Mouse (Mus musculus) cerebellum, adult 11 months (tissue): ENCODE measurements around the gene Krtap28-13.

Source experiments
- DNase-seq: peaks from one replicate; pipeline ENCODE4 v3.0.0; 2022

Gene Krtap28-13

DNA sequence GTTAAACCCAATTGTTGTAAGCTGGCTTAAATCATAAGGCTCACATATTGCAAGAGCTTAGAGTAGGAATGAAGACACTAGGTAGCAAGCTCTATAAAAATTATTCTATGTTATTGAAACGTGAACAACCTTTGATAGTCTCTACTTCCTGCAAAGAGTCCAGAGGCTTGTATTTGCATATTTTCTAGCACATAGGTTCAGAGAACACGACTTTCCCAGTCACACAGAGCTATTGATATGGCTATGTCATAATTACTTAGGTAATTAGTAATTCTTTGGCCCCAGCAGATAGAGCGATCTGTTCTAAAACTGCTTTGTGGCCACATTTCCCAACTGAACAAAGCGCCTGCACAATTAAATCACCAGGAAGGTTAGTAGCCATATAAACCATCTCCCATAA is 36.2 kb downstream of the Krtap28-13 start:
- no peak for DNase-seq

DNA sequence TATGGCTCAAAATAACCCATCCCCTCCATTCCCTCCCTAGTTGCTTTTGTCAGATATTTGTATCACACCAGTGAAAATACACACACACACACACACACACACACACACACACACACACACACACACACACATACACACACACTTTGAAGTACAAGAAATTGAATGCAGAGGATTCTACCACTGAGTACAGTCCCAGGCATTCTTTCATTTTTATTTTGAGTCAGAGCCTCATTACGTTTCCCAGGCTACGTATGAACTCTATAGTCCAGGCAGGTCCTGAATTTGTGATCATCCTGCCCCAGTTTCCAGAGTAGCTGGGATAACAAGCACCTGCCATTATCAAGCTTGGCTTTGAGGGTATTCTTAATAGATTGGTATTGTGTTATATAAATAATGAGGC is 38.4 kb downstream of the Krtap28-13 start:
- no peak for DNase-seq

DNA sequence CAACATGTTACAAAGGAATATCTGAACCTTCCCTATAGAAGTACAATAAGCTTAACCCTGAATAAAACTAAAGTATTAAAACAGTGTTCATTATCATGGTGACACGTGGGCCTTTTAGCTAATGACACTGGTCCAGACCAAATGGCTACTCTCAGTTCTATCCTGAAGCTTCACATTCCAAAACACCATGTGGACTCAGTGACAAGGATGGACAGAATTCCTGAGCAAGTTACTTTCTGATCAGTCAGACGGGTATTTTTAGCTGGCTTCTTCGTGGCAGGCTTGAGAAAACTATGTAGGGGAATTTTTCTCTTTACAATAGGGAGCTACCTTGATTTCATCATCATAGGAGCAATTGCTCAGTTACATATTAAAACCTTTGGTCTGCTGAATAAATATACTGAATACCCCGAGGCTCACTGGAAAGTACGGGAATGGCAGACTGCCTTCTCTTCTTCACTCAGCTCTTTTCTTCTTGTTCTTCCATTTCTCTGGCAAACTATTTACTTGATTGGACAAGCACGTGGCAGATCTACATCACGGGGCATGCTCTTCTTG is 38.9 kb downstream of the Krtap28-13 start:
- no peak for DNase-seq

DNA sequence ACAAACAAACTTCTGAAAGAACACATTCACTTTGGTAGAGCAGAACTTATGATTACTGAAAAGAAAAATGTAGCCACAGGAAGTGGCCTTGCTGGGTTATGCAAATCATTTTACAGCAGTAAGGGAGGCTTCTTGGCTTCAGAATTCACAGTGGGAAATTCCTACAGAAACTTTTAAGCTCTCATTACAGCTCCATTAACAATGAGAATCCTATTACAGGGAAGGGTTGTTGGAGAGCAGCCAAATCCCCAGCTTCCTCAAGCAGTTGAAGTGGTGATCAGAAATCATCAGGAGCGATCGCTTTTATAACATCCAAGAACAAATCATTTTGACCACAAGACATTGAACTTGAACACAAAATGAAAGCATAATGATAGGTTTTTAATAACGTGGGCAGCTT is 41.2 kb downstream of the Krtap28-13 start:
- no peak for DNase-seq

DNA sequence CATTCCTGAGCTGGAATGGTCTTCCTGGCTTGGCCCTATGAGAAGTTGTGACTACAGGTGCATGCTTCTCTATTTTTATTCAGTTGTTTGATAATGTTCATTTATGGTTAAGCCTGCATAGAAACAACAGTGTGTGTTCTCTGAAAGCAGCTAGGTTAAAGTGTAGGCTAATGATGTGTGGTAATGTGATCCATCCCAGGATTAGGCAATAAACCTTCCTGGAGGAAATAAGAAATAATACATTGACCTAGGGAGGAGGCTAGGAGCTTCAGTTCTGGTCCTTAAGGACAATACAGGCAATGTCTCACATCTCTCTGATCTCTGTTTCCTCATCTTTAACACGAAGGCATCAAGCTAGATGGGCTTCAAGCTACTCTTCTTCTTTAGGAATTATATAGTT is 44.7 kb downstream of the Krtap28-13 start:
- no peak for DNase-seq

DNA sequence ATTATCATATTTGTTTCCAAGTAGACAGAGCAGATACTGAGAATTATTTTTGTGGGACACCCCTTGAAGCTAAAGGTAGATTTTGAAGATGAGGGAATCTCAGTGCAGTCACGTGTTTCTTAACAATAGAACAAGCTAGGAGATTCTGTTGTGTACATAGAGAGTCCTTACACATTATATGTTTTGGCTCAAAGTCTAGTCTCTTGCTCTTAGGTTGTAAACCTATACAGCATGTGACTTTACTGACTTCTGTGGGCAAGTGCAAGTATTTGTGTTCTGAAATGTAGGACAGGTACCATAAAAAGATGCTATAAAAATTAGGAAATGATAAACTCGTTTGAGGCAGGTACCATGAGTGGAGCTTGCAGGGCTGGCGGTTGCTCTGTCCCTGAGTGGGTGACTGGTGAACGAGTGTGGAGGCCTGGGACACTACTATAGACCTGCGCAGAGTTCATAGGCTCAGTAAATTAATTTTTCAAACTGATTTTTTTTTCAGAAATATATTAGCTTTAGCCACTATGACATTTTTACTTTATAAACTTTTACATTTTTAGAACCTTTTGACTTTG is 46.8 kb downstream of the Krtap28-13 start:
- DNase-seq, result no peak

DNA sequence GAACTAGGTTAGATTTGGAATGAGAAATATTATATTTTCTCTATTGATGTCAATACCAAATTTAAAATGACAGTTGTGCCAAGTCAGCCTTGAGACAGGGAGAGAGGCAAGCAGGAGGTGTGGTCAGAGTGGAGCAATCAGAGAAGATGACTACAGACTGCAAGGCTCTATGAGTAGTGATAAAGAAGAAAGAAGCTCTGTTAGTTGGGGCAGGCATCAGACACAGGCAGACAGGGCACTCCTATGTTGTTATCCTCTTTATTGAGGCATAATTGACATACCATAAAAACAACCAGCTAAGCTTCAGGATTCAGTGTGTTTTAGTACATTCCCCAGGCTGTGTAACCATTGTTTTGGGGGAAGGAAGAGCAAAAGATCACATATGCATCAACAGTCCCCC is 50.3 kb downstream of the Krtap28-13 start:
- DNase-seq, result no peak
